Mouse (Mus musculus): ENCODE data around the gene Lfng. TPM values are rescaled to one million over a fixed set of nuclear protein-coding genes. Genes with fewer than 3 reads are reported as not detected.

Gene Lfng
- total RNA-seq, 2 experiments from 2014 or later = 18.8 to 28.4 TPM

DNA sequence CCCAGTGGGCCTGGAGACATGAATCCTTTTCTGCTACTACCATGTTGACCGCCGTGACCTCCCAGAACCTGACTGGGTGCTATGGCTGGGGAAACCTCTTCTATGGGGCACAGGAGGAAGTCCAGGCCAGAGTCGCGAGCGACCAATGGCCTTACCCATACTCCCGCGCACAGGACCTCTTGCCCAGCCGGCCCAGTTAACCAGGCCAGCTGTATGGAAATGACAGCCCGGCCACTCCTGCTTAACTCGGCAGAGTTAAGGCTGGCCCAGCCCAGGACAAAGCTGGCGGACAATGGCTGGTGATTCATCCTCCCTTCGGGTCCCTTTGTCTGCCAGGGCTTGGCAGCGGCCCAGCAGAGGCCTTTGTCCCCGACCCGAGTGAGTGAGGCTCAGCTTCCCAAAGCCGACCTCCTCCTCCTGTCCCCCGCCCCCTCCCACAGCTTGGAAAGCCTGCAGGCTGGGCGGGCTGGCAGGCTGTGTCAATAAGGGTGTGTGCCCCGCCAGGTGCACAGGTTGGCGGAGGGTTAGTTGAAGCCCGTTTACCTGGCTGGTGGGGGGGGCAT, 4.0 kb downstream of the Lfng start:
- DNase-seq (ENCODE audit: low spot score in 2 of 2) = no peak
- intact Hi-C loops (cut with DNase I) = no loop called here

- intact Hi-C loops (cut with DNase I) = no loop called here
- no peak for DNase-seq (ENCODE audit: low spot score in 2 of 2)
These were observed 4.6 kb downstream of the Lfng start for GRCm38 (mm10) chr5:140611611-140612185.

DNA sequence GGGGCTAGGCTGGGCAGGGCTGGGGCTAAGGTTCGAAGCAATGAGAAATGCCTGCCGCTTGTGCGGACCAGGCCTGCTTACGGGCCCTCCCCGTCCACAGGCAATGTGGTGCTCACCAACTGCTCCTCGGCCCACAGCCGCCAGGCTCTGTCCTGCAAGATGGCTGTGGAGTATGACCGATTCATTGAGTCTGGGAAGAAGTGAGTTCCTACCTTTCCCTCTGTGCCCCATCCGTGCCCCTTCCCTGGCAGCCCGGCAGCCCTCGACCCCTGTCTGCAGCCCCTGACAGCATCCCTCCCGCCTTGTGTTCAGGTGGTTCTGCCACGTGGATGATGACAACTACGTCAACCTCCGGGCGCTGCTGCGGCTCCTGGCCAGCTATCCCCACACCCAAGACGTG, 5.1 kb downstream of the Lfng start:
- intact Hi-C loops (cut with DNase I) = no loop called here
- DNase-seq (ENCODE audit: low spot score in 2 of 2) = no peak

GRCm38 (mm10) chr5:140614141-140614540, 7.0 kb downstream of the Lfng start:
- no peak for DNase-seq (ENCODE audit: low spot score in 2 of 2)
- intact Hi-C loops (cut with DNase I) = no loop called here

DNA sequence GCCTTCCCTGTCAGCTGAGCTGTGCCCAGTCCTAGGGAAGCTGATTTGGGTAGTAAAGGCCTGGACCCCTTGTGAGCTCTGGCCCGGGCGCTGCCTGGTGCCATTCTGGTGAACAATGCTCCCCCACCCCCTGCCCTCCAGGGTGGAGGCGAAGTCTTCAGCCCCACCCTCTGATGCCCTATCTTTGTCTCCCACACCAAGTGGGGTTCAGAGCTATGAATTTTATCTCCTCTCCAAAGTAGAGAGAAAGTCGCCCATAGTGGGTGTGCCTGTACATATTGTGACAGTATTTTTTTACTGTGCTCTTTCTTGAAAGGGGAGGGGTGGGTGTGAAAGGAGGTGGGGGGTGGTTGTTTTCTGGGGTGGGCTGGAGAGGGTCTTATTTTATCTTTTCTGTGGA, 7.7 kb downstream of the Lfng start:
- intact Hi-C loops (cut with DNase I) = loop anchor here (5.0 kb wide), 1 partner anchor 67 kb away; no protein-coding TSS in a partner anchor
- DNase-seq (ENCODE audit: low spot score in 2 of 2) = no peak

DNA sequence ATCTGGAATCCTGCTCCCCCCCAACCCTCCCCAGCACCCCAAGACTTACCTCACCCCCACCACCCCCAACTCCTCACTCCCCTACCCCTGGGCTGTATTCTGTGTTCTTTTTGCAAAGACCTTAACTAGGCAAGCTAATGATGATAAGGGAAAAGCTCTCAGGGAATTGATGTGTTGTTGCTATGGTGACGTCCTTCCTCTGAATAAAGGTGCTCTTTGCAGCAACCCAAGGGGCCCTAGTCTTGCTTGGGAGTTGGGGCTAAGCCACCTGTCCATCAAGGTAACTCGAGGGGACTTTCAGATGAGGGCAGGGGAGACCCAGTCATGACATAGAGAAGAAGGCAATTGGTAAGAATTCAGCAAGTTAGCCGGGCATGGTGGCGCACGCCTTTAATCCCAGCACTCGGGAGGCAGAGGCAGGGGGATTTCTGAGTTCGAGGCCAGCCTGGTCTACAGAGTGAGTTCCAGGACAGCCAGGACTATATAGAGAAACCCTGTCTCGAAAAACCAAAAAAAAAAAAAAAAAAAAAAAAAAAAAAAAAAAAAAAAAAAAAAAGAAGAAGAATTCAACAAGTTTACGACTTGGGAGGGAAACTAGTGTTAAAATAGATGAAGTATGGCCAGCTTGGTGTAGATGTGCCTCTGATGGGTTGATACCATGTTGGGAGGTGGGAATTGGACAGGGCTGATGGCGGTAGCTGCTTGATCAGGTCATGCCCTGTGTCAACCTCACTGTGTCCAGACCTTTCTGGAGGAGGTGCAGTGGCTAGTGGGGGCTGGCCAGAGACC, 8.4 kb downstream of the Lfng start:
- intact Hi-C loops (cut with DNase I) = loop anchor here (5.0 kb wide), 1 partner anchor 67 kb away; no protein-coding TSS in a partner anchor
- no peak for DNase-seq (ENCODE audit: low spot score in 2 of 2)

DNA sequence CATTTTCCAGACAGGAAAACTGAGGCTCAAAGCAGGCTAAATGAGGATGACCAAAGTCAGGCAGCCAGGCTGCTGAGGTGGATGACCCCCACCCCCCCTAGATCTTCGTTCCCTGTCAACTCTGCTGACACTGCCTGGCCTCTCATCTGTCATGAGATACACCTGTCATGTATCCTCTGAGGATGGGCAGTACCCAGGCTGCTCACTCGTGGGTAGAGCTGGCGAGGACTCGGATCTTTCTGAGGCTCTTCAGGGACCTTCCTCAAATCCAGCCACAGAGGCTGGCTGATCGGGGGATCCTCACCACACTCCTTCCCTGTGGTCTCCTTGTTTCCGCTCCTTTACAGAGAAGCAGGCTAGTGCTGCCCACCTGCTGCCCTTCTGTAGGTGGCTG, 9.0 kb downstream of the Lfng start:
- no peak for DNase-seq (ENCODE audit: low spot score in 2 of 2)

DNA sequence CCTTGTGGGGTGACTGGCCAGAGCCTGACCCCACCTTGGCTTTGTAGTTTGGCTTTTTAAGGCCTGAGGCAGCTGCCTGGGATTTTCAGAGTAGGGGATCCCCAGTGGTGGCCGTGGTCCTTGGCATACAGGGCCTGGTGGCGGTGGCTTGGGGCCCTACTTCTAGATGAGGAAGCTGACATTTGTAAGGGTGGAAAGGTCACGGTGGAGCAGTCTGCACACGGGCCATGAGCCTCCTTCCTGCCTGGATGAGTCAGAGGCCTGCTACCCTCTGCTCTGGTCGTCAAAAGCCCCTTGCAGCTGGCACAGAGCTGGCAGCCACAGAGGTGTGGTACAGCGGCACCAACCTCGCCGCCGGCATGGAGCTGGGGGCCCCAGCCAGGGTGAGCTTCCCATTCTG, 9.6 kb downstream of the Lfng start:
- intact Hi-C loops (cut with DNase I) = loop anchor here (5.0 kb wide), 1 partner anchor 66 kb away; no protein-coding TSS in a partner anchor

More for the DNA sequence above, 9.0 kb downstream of the Lfng start:
- intact Hi-C loops (cut with DNase I) = loop anchor here (5.0 kb wide), 1 partner anchor 66 kb away; no protein-coding TSS in a partner anchor

DNA sequence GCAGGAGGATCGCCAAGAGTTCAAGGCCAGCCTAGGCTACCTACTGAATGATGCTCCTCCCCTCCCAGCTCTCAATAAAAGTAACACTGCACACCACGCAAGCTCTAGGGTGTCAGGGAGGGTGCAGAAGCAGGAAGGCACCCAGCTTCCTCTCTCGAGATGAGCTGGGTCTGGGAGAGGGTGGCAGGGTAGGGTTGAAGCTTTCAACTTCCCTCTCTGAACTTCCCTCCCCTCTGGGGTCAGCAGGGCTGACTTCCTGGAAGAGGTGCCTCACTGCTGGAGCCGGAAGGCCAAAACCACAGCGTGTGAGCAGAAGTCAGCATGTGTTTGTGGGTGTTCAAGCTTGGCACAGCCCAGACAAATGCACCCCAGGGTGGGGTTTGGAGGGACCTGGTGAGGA, 10.6 kb downstream of the Lfng start:
- intact Hi-C loops (cut with DNase I) = loop anchor here (5.0 kb wide), 1 partner anchor 65 kb away; no protein-coding TSS in a partner anchor
- no peak for DNase-seq (ENCODE audit: low spot score in 2 of 2)

More for the DNA sequence above, 9.6 kb downstream of the Lfng start:
- DNase-seq (ENCODE audit: low spot score in 2 of 2) = no peak

GRCm38 (mm10) chr5:140619151-140619771, 12.1 kb downstream of the Lfng start:
- peak; percentile 78 to 79 for DNase-seq (ENCODE audit: low spot score in 2 of 2)
- intact Hi-C loops (cut with DNase I) = loop anchor here (1.0 to 5.0 kb wide), 2 partner anchors 63 to 79 kb away; no protein-coding TSS in a partner anchor

GRCm38 (mm10) chr5:140619895-140620736, 13.0 kb downstream of the Lfng start:
- no peak for DNase-seq (ENCODE audit: low spot score in 2 of 2)
- intact Hi-C loops (cut with DNase I) = loop anchor here (1.0 to 5.0 kb wide), 2 partner anchors 62 to 80 kb away; no protein-coding TSS in a partner anchor

- intact Hi-C loops (cut with DNase I) = no loop called here
- no peak for DNase-seq (ENCODE audit: low spot score in 2 of 2)
These were observed 14.0 kb downstream of the Lfng start for GRCm38 (mm10) chr5:140621092-140621491.

- DNase-seq (ENCODE audit: low spot score in 2 of 2) = no peak
- intact Hi-C loops (cut with DNase I) = no loop called here
These were observed 14.4 kb downstream of the Lfng start for GRCm38 (mm10) chr5:140621517-140621916.

DNA sequence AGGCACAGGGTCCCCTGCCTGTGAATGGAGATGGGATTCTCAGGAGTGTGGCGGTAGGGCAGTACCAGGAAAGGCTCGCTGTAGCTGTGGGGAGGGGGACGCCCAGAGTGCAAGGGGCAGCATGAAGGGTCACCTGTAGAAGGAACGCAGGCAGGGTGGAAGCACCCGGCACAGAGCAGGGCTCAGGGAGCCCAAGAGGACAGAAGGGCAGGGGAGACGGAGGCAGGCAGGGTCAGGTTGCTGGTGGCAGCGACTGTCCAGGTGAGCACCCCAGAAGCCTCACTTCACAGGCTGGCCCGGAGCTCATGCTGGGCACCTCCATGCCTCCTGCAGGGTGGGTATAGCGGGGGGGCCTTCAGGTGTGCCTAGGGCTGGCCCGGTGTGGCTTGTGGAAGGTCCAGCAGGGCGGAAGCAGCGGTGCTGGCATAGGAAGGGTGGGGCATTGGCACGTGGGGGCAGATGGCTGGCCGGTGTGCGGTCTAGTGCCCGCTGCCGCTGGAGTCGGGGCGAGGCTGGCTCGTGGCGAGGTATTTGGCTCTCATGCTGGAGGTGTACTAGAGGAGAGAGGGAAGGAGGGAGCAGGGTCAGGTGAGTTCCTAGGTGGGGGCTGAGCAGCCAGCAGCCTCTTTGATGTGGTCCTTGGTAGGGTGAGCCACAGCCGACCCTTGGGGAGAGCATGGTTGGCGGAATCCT, 16.0 kb downstream of the Lfng start:
- intact Hi-C loops (cut with DNase I) = no loop called here

GRCm38 (mm10) chr5:140623791-140624190, 16.7 kb downstream of the Lfng start:
- intact Hi-C loops (cut with DNase I) = no loop called here
- no peak for DNase-seq (ENCODE audit: low spot score in 2 of 2)

More for the DNA sequence above, 16.0 kb downstream of the Lfng start:
- DNase-seq (ENCODE audit: low spot score in 2 of 2) = no peak

DNA sequence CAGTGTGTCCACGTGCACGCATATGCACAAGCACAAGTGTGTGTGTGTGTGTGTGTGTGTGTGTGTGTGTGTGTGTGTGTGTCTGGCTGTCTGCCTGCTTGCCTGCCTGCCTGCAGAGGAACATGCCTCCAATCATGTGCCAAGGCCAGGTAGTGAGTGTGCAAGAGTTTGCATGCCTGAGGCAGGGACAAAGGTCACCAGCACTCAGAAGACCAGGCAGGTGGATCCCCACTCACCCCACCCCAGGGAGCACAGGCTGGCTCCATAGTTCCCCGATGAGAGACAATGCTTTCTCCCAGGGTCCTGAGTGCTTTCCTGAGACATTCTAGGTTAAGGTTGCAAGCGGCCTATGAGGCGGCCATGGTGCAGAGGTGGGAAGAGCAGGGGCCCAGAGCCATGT, 17.1 kb downstream of the Lfng start:
- intact Hi-C loops (cut with DNase I) = no loop called here
- no peak for DNase-seq (ENCODE audit: low spot score in 2 of 2)

DNA sequence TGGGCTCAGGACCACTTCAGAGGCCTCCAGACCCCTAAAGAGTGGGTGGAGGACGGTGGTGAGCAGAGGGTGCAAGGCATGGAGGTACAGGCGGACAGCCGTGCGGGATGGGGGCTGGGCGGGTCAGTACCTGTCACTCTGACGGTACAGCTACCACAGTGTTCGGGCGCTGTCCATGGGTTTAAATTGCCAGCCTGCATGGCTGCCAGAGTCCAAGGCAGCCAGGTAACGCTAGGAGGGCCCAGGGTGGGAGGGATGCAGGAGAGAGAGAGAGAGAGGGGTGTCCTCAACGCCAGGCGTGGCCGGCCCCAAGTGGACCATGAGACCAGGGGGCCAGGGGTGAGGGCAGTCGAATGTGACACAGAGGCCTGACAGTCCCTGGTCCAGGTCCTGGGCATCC, 17.8 kb downstream of the Lfng start:
- intact Hi-C loops (cut with DNase I) = no loop called here
- no peak for DNase-seq (ENCODE audit: low spot score in 2 of 2)

DNA sequence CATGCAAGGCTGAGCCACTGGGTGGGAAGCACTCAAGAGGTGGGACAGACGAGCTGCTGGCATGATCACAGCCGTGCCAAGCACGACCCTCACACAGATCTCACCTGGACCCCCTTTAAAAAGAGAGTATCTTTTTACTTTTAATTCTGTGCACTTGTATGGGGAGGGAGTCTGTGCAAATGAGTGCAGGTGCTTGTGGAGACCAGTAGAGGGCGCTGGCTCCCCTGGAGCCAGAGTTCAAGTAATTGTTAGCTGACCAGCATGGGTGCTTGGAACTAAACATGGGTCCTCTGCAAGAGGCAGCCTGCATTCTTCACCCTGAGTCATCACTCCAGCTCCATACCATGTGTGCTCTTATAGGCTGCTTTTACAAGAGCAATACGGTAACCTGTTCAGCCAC, 20.5 kb downstream of the Lfng start:
- DNase-seq (ENCODE audit: low spot score in 2 of 2) = no peak
- intact Hi-C loops (cut with DNase I) = no loop called here
